Mouse (Mus musculus) liver, embryonic 16.5 days (tissue): Measurements from ENCODE around the gene Matn1. TPM values are rescaled to one million over a fixed set of nuclear protein-coding genes. Genes with fewer than 3 reads are reported as not detected.

Experiments used
- ATAC-seq: fragments of 200-750 bp; cut with Nextera tagmentation; 2 replicates; pipeline ENCODE4 v1.8.0; 2017; ENCODE audit warnings: low read depth, mild to moderate bottlenecking, moderate number of reproducible peaks, moderate library complexity
- H3K27ac ChIP-seq: fragments of 300-500 bp; sonication (generic); 2 replicates; pipeline ENCODE4 v1.5.1; 2014; ENCODE audit warnings: mild to moderate bottlenecking, low read length
- H3K27me3 ChIP-seq: fragments of 300-500 bp; sonication (generic); 2 replicates; pipeline ENCODE4 v1.6.1; 2014; ENCODE audit warnings: low read depth, low read length, mixed read lengths; ENCODE audit not compliant: control insufficient read depth, insufficient read depth
- H3K36me3 ChIP-seq: fragments of 300-500 bp; sonication (generic); 2 replicates; pipeline ENCODE4 v1.6.1; 2014; ENCODE audit warnings: mild to moderate bottlenecking; ENCODE audit not compliant: control insufficient read depth, insufficient read depth
- H3K4me1 ChIP-seq: fragments of 300-500 bp; sonication (generic); 2 replicates; pipeline ENCODE4 v1.6.1; 2014; ENCODE audit warnings: low read depth, low read length, mixed read lengths; ENCODE audit not compliant: control insufficient read depth
- H3K4me2 ChIP-seq: fragments of 300-500 bp; sonication (generic); 2 replicates; pipeline ENCODE4 v1.6.1; 2014; ENCODE audit warnings: low read depth, low read length, mixed read lengths
- H3K4me3 ChIP-seq: fragments of 300-500 bp; sonication (generic); 2 replicates; pipeline ENCODE4 v1.5.1; 2014; ENCODE audit warnings: low read depth, mild to moderate bottlenecking, low read length
- H3K9ac ChIP-seq: fragments of 300-500 bp; sonication (generic); 2 replicates; pipeline ENCODE4 v1.6.1; 2014; ENCODE audit warnings: low read depth, low read length
- H3K9me3 ChIP-seq: fragments of 300-500 bp; sonication (generic); replicated peaks from 2 replicates; pipeline ENCODE4 v1.6.1; 2016; ENCODE audit warnings: low read length; ENCODE audit not compliant: control insufficient read depth
- WGBS: fragments of 180-500 bp; shearing (Covaris S2); extraction: QIAGEN DNeasy Blood & Tissue Kit; methylation state at CpG from one replicate; pipeline ENCODE4 v1.1.7; 2014; ENCODE audit not compliant: insufficient replicate concordance; 5-methylcytosine and 5-hydroxymethylcytosine counted together
- polyA plus RNA-seq: library from polyadenylated mRNA; unstranded; fragments of >200 nt; fragmentation: Nextera tagmentation; extraction: Ambion mirVana; gene quantifications from 2 replicates; pipeline ENCODE4 v1.2.1, GENCODE M21; 2015

Matn1 gene
- polyA plus RNA-seq = 0.04 TPM in 1 of 2 replicates, not detected in the other

DNA sequence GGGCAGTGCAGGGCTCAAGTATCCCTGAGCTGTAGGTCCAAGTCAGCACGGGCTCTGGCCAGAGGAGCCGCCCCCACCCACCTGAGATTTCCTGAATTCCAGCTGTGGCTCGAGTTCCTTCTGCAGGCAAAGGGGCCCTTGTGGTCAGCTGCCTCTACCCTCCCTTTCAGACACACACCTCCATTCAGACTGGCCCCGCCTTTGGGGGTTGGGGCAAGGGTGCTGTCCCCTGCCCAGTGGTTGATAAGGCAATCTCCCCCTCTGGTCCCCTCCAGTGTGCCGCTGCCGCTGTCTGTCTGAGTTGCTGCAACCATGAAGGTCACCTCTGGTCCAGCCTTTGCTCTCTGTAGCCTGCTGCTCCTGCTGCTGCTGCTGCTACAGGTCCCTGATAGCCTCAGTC, at the start of gene Matn1:
Matn1 (plus strand) TSS at position 274 of the 400 bp plus-strand sequence.
- no peaks in the 10 kb centered on the region for H3K9me3 ChIP-seq

GRCm38 (mm10) chr4:130895701-130896100, 48.5 kb upstream of the Matn1 start:
- no peaks in the 10 kb centered on the region for H3K9me3 ChIP-seq
- no peaks in the 10 kb centered on the region for H3K27me3 ChIP-seq
- H3K4me2 ChIP-seq = no peak overlapping the region
- no peak overlapping the region for H3K27ac ChIP-seq
- no peak for ATAC-seq
- no peak overlapping the region for H3K4me3 ChIP-seq
- H3K4me1 ChIP-seq = no peaks in the 10 kb centered on the region
- H3K36me3 ChIP-seq = no peaks in the 10 kb centered on the region
- no peak overlapping the region for H3K9ac ChIP-seq
- WGBS = 71% methylated on average over 6 of the region's 6 CpGs

More for the DNA sequence above, at the start of gene Matn1:
- Histone ChIP-seq H3K27ac (no peak within 1 kb of the TSS), H3K36me3 (no peaks in the 10 kb centered on the region), H3K4me1 (no peaks in the 10 kb centered on the region), H3K27me3 (no peaks in the 10 kb centered on the region; the same call in 1 of the 2 replicates), H3K4me2 (no peak within 1 kb of the TSS), H3K4me3 (no peak within 1 kb of the TSS), H3K9ac (no peak within 1 kb of the TSS)
- ATAC-seq = no peak
- 18% methylated on average over 6 of the region's 6 CpGs for WGBS

DNA sequence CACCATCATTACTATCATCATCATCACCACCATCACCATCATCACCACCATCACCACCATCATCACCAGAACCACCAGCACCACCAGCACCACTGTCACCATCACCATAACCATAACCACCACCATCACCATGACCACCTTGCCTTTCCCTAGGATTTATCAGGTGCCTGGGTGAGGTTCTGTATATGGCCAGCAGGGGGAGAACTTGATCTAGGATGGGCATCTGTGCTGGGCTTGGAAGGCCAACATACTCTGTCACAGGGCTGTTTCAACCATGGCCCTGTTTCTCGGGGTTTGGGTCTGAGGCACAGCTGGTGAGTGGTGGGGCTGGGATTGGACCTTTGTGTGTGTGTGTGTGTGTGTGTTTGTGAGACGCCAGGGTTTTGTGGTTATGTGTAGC, 47.8 kb upstream of the Matn1 start:
- no peaks in the 10 kb centered on the region for H3K27me3 ChIP-seq
- no peak overlapping the region for H3K4me2 ChIP-seq
- H3K4me3 ChIP-seq = no peak overlapping the region
- no peaks in the 10 kb centered on the region for H3K9me3 ChIP-seq
- H3K27ac ChIP-seq = no peak overlapping the region
- H3K4me1 ChIP-seq = no peaks in the 10 kb centered on the region
- 25% methylated on average over 2 of the region's 2 CpGs for WGBS
- no peak overlapping the region for H3K9ac ChIP-seq
- no peak for ATAC-seq
- H3K36me3 ChIP-seq = no peaks in the 10 kb centered on the region

GRCm38 (mm10) chr4:130899383-130899781, 44.8 kb upstream of the Matn1 start:
- 36% methylated on average over 2 of the region's 3 CpGs for WGBS

GRCm38 (mm10) chr4:130899782-130900427, 44.3 kb upstream of the Matn1 start:
- no peak for ATAC-seq
- 44% methylated on average over 6 of the region's 6 CpGs for WGBS
- Histone ChIP-seq H3K27ac (no peak overlapping the region), H3K36me3 (no peaks in the 10 kb centered on the region), H3K9me3 (no peaks in the 10 kb centered on the region), H3K9ac (no peak overlapping the region), H3K4me3 (no peak overlapping the region), H3K27me3 (no peaks in the 10 kb centered on the region), H3K4me1 (peaks cover 3% of the 10 kb centered on the region), H3K4me2 (no peak overlapping the region)

More at GRCm38 (mm10) chr4:130899383-130899781, 44.8 kb upstream of the Matn1 start:
- Histone ChIP-seq H3K27ac (no peak overlapping the region), H3K36me3 (no peaks in the 10 kb centered on the region), H3K27me3 (no peaks in the 10 kb centered on the region), H3K9ac (no peak overlapping the region), H3K9me3 (no peaks in the 10 kb centered on the region), H3K4me1 (peaks cover 3% of the 10 kb centered on the region), H3K4me3 (no peak overlapping the region), H3K4me2 (no peak overlapping the region)
- no peak for ATAC-seq

DNA sequence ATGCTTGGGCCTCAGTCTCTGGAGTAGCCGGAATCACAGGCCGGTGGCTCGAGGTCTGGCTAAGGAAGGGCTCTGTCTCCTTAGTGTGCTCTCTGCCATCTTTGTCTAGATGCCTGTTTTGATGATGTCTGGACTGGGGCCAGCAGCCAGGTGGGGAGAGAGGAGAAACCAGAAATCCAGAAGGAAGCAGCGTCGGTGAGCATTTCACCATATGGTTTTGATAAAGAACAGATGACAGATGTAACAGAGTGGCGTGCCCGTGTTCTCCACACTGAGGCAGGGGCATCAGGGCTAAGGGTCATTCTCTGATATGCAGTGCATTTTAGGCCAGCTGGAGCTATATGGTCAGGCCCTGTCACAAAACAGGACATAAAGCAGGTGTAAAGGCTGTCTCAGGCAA, 43.4 kb upstream of the Matn1 start:
- Histone ChIP-seq H3K9ac (no peak overlapping the region), H3K4me2 (no peak overlapping the region), H3K4me3 (no peak overlapping the region), H3K4me1 (peaks cover 3% of the 10 kb centered on the region), H3K36me3 (no peaks in the 10 kb centered on the region), H3K27ac (no peak overlapping the region), H3K27me3 (no peaks in the 10 kb centered on the region), H3K9me3 (no peaks in the 10 kb centered on the region)
- 53% methylated on average over 7 of the region's 7 CpGs for WGBS
- ATAC-seq = no peak

GRCm38 (mm10) chr4:130902289-130902781, 41.9 kb upstream of the Matn1 start:
- Histone ChIP-seq H3K9ac (no peak overlapping the region), H3K4me2 (no peak overlapping the region), H3K27ac (peak overlapping the region; percentile 63), H3K27me3 (no peaks in the 10 kb centered on the region), H3K9me3 (no peaks in the 10 kb centered on the region), H3K4me3 (no peak overlapping the region), H3K4me1 (peaks cover 3% of the 10 kb centered on the region), H3K36me3 (no peaks in the 10 kb centered on the region)
- 10% methylated on average over 8 of the region's 8 CpGs for WGBS
- ATAC-seq = peak; percentile 46

GRCm38 (mm10) chr4:130905025-130905424, 39.2 kb upstream of the Matn1 start:
- H3K27me3 ChIP-seq = no peaks in the 10 kb centered on the region
- no peak overlapping the region for H3K4me3 ChIP-seq
- H3K27ac ChIP-seq = no peak overlapping the region
- H3K4me2 ChIP-seq = no peak overlapping the region
- no peak for ATAC-seq
- 34% methylated on average over 7 of the region's 7 CpGs for WGBS
- no peaks in the 10 kb centered on the region for H3K9me3 ChIP-seq
- H3K36me3 ChIP-seq = no peaks in the 10 kb centered on the region
- H3K4me1 ChIP-seq = peaks cover 3% of the 10 kb centered on the region
- H3K9ac ChIP-seq = no peak overlapping the region

GRCm38 (mm10) chr4:130905882-130906281, 38.3 kb upstream of the Matn1 start:
- no peak for ATAC-seq
- Histone ChIP-seq H3K27ac (no peak overlapping the region), H3K9me3 (no peaks in the 10 kb centered on the region), H3K27me3 (no peaks in the 10 kb centered on the region), H3K9ac (no peak overlapping the region), H3K36me3 (no peaks in the 10 kb centered on the region), H3K4me2 (no peak overlapping the region), H3K4me1 (peaks cover 9% of the 10 kb centered on the region), H3K4me3 (no peak overlapping the region)
- 46% methylated on average over 6 of the region's 6 CpGs for WGBS
